Mouse (Mus musculus) CH12.LX (cell line): ENCODE data around the gene Cdk4. TPM values are rescaled to one million over a fixed set of nuclear protein-coding genes. Genes with fewer than 3 reads are reported as not detected.
A peak's percentile ranks its signal among the peaks of the same experiment; 100 is the strongest.

Source experiments
- DNase-seq: peaks from one replicate; pipeline ENCODE4 v3.0.0-alpha.2; 2013; ENCODE audit errors: extremely low read depth
- H3K27ac ChIP-seq: 2 replicates; pipeline ENCODE4 v1.5.1; 2012; ENCODE audit warnings: low read depth, mild to moderate bottlenecking, control low read depth, moderate library complexity; ENCODE audit not compliant: insufficient read depth
- H3K27me3 ChIP-seq: replicated peaks from 2 replicates; pipeline ENCODE3; 2012; ENCODE audit warnings: inconsistent platforms
- H3K36me3 ChIP-seq, 2 experiments: replicated peaks in 1 of 2; 2 replicates each; pipeline versions ENCODE3 to v1.6.1; 2012; ENCODE audit warnings: inconsistent platforms in 1 of 2, low read length in 1 of 2, mild to moderate bottlenecking in 1 of 2, mixed read lengths in 1 of 2, moderate library complexity in 1 of 2; ENCODE audit not compliant: control insufficient read depth in 1 of 2, insufficient read depth in 1 of 2
- H3K4me1 ChIP-seq, 2 experiments: 2 replicates each; pipeline ENCODE4 v1.6.1; 2012; ENCODE audit warnings: inconsistent platforms in 1 of 2, moderate library complexity in 1 of 2; ENCODE audit not compliant: insufficient read depth in 2 of 2, control insufficient read depth in 1 of 2
- H3K4me2 ChIP-seq: 2 replicates; pipeline ENCODE4 v1.6.1; 2012; ENCODE audit warnings: low read depth, mild to moderate bottlenecking, control low read depth; ENCODE audit not compliant: poor library complexity, insufficient read depth, severe bottlenecking
- H3K4me3 ChIP-seq, 3 experiments: fragments of 150-350 bp in 1 of 3; sonication (generic) in 1 of 3; replicated peaks in 1 of 3; 2 replicates each; pipeline versions ENCODE3 to v1.5.1; 2011 to 2012; ENCODE audit warnings: low read depth in 2 of 3, low read length in 2 of 3, mild to moderate bottlenecking in 2 of 3, moderate library complexity in 2 of 3, control low read depth in 1 of 3, improper control_type of control experiment in 1 of 3, inconsistent platforms in 1 of 3, mixed read lengths in 1 of 3; ENCODE audit not compliant: poor library complexity in 1 of 3
- H3K79me2 ChIP-seq: replicated peaks from 2 replicates; pipeline ENCODE4 v1.6.1; 2012; ENCODE audit warnings: mild to moderate bottlenecking, moderate library complexity; ENCODE audit not compliant: control insufficient read depth, poor library complexity, insufficient read depth, severe bottlenecking; ENCODE audit errors: extremely low read depth
- H3K9ac ChIP-seq: 2 replicates; pipeline ENCODE4 v1.6.1; 2012; ENCODE audit warnings: low read depth, mild to moderate bottlenecking, control low read depth, moderate library complexity; ENCODE audit not compliant: insufficient read depth
- H3K9me3 ChIP-seq: replicated peaks from 2 replicates; pipeline ENCODE3; 2012; ENCODE audit warnings: low read length, inconsistent platforms, mixed read lengths
- BHLHE40 ChIP-seq: IDR thresholded peaks from 2 replicates; pipeline ENCODE4 v1.6.1; 2011; ENCODE audit warnings: mild to moderate bottlenecking, low read depth, low read length, improper control_type of control experiment
- CHD1 ChIP-seq: IDR thresholded peaks from 2 replicates; pipeline ENCODE4 v1.6.1; 2012; ENCODE audit warnings: low read depth, low read length, improper control_type of control experiment, inconsistent platforms
- CHD2 ChIP-seq: IDR thresholded peaks from 2 replicates; pipeline ENCODE4 v1.6.1; 2011; ENCODE audit warnings: low read length, improper control_type of control experiment
- CTCF ChIP-seq, 2 experiments: IDR thresholded peaks in 1 of 2; conservative IDR thresholded peaks in 1 of 2; 2 replicates each; pipeline ENCODE4 v1.5.1; 2011 to 2012; ENCODE audit warnings: low read depth in 2 of 2, low read length in 2 of 2, improper control_type of control experiment in 1 of 2, inconsistent platforms in 1 of 2, mild to moderate bottlenecking in 1 of 2, moderate library complexity in 1 of 2
- ELF1 ChIP-seq: IDR thresholded peaks from 2 replicates; pipeline ENCODE4 v1.6.1; 2014; ENCODE audit warnings: low read depth, mild to moderate bottlenecking, inconsistent platforms, low read length, improper control_type of control experiment
- EP300 ChIP-seq: IDR thresholded peaks from 2 replicates; pipeline ENCODE4 v1.6.1; 2011; ENCODE audit warnings: low read length, improper control_type of control experiment
- JUN ChIP-seq: IDR thresholded peaks from 2 replicates; pipeline ENCODE4 v1.6.1; 2011; ENCODE audit warnings: low read depth, mild to moderate bottlenecking, low read length, improper control_type of control experiment, moderate library complexity; ENCODE audit not compliant: insufficient read depth
- JUND ChIP-seq: conservative IDR thresholded peaks from 2 replicates; pipeline ENCODE4 v1.6.1; 2011; ENCODE audit warnings: low read depth, low read length, improper control_type of control experiment
- KAT2A ChIP-seq: IDR thresholded peaks from 2 replicates; pipeline ENCODE4 v1.6.1; 2012; ENCODE audit warnings: low read length, improper control_type of control experiment, inconsistent platforms; ENCODE audit not compliant: insufficient replicate concordance
- MAX ChIP-seq: IDR thresholded peaks from 2 replicates; pipeline ENCODE4 v1.6.1; 2011; ENCODE audit warnings: low read length, improper control_type of control experiment
- MAZ ChIP-seq: IDR thresholded peaks from 2 replicates; pipeline ENCODE4 v1.6.1; 2012; ENCODE audit warnings: low read depth, mild to moderate bottlenecking, inconsistent platforms, low read length, improper control_type of control experiment, moderate library complexity
- NELFE ChIP-seq: IDR thresholded peaks from 2 replicates; pipeline ENCODE4 v1.6.1; 2011; ENCODE audit warnings: low read depth, low read length, improper control_type of control experiment
- POLR2A ChIP-seq: IDR thresholded peaks from 2 replicates; pipeline ENCODE4 v1.6.1; 2011; ENCODE audit warnings: low read depth, mild to moderate bottlenecking, improper control_type of control experiment, low read length
- POLR2AphosphoS2 ChIP-seq: IDR thresholded peaks from 2 replicates; pipeline ENCODE4 v1.6.1; 2011; ENCODE audit warnings: low read depth, low read length, improper control_type of control experiment
- RAD21 ChIP-seq: IDR thresholded peaks from 2 replicates; pipeline ENCODE4 v1.6.1; 2011; ENCODE audit warnings: low read depth, mild to moderate bottlenecking, low read length, improper control_type of control experiment, moderate library complexity
- SIN3A ChIP-seq: IDR thresholded peaks from 2 replicates; pipeline ENCODE4 v1.6.1; 2012; ENCODE audit warnings: low read length, improper control_type of control experiment, inconsistent platforms
- SMC3 ChIP-seq: IDR thresholded peaks from 2 replicates; pipeline ENCODE4 v1.6.1; 2011; ENCODE audit warnings: low read depth, low read length, improper control_type of control experiment
- TCF12 ChIP-seq: IDR thresholded peaks from 2 replicates; pipeline ENCODE4 v1.6.1; 2014; ENCODE audit warnings: low read depth, mild to moderate bottlenecking, inconsistent platforms, low read length, improper control_type of control experiment
- UBTF ChIP-seq: IDR thresholded peaks from 2 replicates; pipeline ENCODE4 v1.6.1; 2012; ENCODE audit warnings: low read depth, mild to moderate bottlenecking, inconsistent platforms, low read length, improper control_type of control experiment, moderate library complexity
- ZC3H11A ChIP-seq: IDR thresholded peaks from 2 replicates; pipeline ENCODE4 v1.6.1; 2012; ENCODE audit warnings: low read depth, mild to moderate bottlenecking, inconsistent platforms, low read length, improper control_type of control experiment
- ZMIZ1 ChIP-seq: IDR thresholded peaks from 2 replicates; pipeline ENCODE4 v1.6.1; 2012; ENCODE audit warnings: low read depth, mild to moderate bottlenecking, inconsistent platforms, low read length, improper control_type of control experiment
- dilution Hi-C: fragments of 300-500 bp; cut with MboI; formaldehyde crosslinking; loops from 2 replicates; pipeline ENCODE4 v1.14.3; 2020; ENCODE audit warnings: low sequenced_read_pairs; ENCODE audit not compliant: extremely low pct_unique_long_range_greater_than_20kb, extremely low pct_ligation_motif_present
- in situ Hi-C: fragments of 300-500 bp; cut with MboI; formaldehyde crosslinking; loops from 3 replicates; pipeline ENCODE4 v1.14.3; 2019; ENCODE audit warnings: low sequenced_read_pairs, low pct_ligation_motif_present, low pct_unique_long_range_greater_than_20kb, mixed read lengths
- polyA plus RNA-seq: library from polyadenylated mRNA; unstranded; fragments of >175 nt; gene quantifications from 2 replicates; pipeline ENCODE4 v1.2.1, GENCODE M21; 2012; ENCODE audit warnings: low read depth; ENCODE audit not compliant: insufficient read length
- total RNA-seq, 2 experiments: library from RNA; depleted of rRNA; stranded (reverse); fragments of 300-350 nt in 1 of 2; fragments of >200 nt in 1 of 2; gene quantifications; 2 replicates each; pipeline ENCODE4 v1.2.3; 2012 to 2014

The Cdk4 gene
- total and polyA plus RNA-seq, 3 experiments, result 257 to 921 (median 864) TPM

- Histone ChIP-seq H3K4me2 (peak overlapping the region; percentile 64; the same call in 1 of the 2 replicates), H3K4me1 (peaks cover 10 to 43% of the 10 kb centered on the region in 2 experiments), H3K79me2 (peaks cover 26% of the 10 kb centered on the region), H3K4me3 (no peak overlapping the region), H3K36me3 (peaks cover 37 to 45% of the 10 kb centered on the region in 2 experiments), H3K27ac (peak overlapping the region; percentile 63), H3K9ac (no peak overlapping the region), H3K9me3 (no peaks in the 10 kb centered on the region), H3K27me3 (no peaks in the 10 kb centered on the region)
- no peak for DNase-seq
- dilution Hi-C loops, result no loop called here
- in situ Hi-C loops, result no loop called here
- TF ChIP-seq ZMIZ1 (peak; percentile 41), MAX (no peak), BHLHE40 (no peak), CHD2 (peak; percentile 35), SIN3A (no peak), POLR2AphosphoS2 (peak; percentile 87), ZC3H11A (no peak), CHD1 (no peak), EP300 (peak; percentile 17; the same call in 1 of the 2 replicates), KAT2A (0 out of 2 replicates have a peak, but pooled peaks have one; percentile 19), RAD21 (no peak), JUN (no peak), CTCF (conservative IDR thresholded peaks at IDR 0.05 in 1 of 2, IDR thresholded peaks at IDR 0.05 in 1 of 2; ENCODE audit: low read depth in 2 of 2, low read length in 2 of 2) (no peak), MAZ (0 out of 2 replicates have a peak, but pooled peaks have one; percentile 45)
These were observed 5.2 kb downstream of the Cdk4 start for GRCm38 (mm10) chr10:127068360-127069038.

GRCm38 (mm10) chr10:127069281-127070189, 6.2 kb downstream of the Cdk4 start:
- H3K4me2 ChIP-seq, result peak overlapping the region; percentile 64
- peak; percentile 27 for DNase-seq
- peaks cover 10 to 43% of the 10 kb centered on the region in 2 experiments for H3K4me1 ChIP-seq
- peaks cover 37 to 42% of the 10 kb centered on the region in 2 experiments for H3K36me3 ChIP-seq
- peak overlapping the region; percentile 63 for H3K27ac ChIP-seq
- H3K9ac ChIP-seq, result peak overlapping the region; percentile 97
- TF ChIP-seq ELF1 (peak; percentile 12; the same call in 1 of the 2 replicates), SMC3 (no peak), POLR2AphosphoS2 (0 out of 2 replicates have a peak, but pooled peaks have one; percentile 16), JUND (no peak), UBTF (no peak), TCF12 (peak; percentile 34; the same call in 1 of the 2 replicates), POLR2A (peak; percentile 34; the same call in 1 of the 2 replicates), KAT2A (0 out of 2 replicates have a peak, but pooled peaks have one; percentile 19), NELFE (no peak)
- no peaks in the 10 kb centered on the region for H3K27me3 ChIP-seq
- H3K9me3 ChIP-seq, result no peaks in the 10 kb centered on the region
- in situ Hi-C loops (no loop called here), dilution Hi-C loops (no loop called here)
- H3K4me3 ChIP-seq, result peak overlapping the region; percentile 66 to 87 (median 74)
- peaks cover 16% of the 10 kb centered on the region for H3K79me2 ChIP-seq
